Mouse (Mus musculus): ENCODE measurements around the gene Pitx3.

DNA sequence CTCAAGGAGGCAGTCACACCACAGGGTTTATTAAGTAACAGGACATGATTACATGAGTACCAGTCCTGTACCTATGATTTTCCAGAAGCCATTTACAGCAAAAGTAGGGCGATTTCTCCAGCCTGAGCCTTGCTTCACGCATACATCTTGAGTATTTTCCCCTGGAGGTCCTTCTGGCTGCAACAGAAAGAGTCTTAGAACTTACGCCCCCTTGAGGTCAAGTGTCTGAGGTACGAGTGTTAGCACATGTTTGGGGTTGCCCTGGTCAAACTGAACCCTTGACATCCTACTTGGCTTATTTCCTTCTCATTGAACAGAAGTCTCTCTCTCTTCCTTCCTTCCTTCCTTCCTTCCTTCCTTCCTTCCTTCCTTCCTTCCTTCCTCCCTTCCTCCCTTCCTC lies 33.5 kb downstream of the Pitx3 start:
- no peak for TF ChIP-seq POLR2A (IDR thresholded peaks at IDR 0.05; ENCODE audit: control insufficient read depth, extremely low read depth, insufficient read depth, low read length, poor library complexity)
- no peak for TF ChIP-seq CTCF (IDR thresholded peaks at IDR 0.05; ENCODE audit: borderline replicate concordance, control insufficient read depth, extremely low read depth, insufficient read depth, low read length, poor library complexity)
